Mouse (Mus musculus): ENCODE results near the gene Copz2. TPM values are rescaled to one million over a fixed set of nuclear protein-coding genes. Genes with fewer than 3 reads are reported as not detected.
"Not testable (repeated sequence)": the region's sequence is repeated elsewhere in the genome, so short reads cannot be mapped to it uniquely, and the experiment has no call there.

Gene Copz2
- polyA plus RNA-seq, 1 experiment from 2014 or later = 33.2 TPM

DNA sequence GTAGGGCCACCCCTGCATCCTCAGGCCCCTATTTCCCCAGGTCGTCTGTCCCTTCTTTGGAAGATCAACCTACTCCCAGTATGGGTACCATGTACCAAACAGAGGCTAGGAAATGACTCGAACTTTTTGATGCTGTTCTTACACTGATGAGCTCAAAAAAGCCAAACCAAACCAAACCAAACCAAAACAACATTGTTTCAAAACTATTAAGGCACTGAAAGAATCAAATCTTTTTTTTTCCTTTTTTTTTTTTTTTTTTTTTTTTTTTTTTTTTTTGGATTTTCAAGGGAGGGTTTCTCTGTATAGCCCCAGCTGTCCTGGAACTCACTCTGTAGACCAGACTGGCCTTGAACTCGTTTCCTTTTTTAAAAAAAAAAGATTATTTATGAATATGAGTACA lies 6.0 kb upstream of the Copz2 start:
- H3K4me1 ChIP-seq (replicated peaks; ENCODE audit: control insufficient read depth, insufficient read depth, low read length) = peaks cover 2% of the 10 kb centered on the region; the same call in 1 of the 2 replicates
- H3K9me3 ChIP-seq (ENCODE audit: control insufficient read depth, low read length) = no peaks in the 10 kb centered on the region
- no peak for DNase-seq (ENCODE audit: low spot score)
- H3K4me2 ChIP-seq (ENCODE audit: low read depth, low read length, severe bottlenecking) = no peak overlapping the region
- H3K4me3 ChIP-seq (ENCODE audit: low read depth, low read length) = no peak overlapping the region
- no peak overlapping the region for H3K9ac ChIP-seq (ENCODE audit: low read length)
- no peak for ATAC-seq (replicated peaks; ENCODE audit: low FRiP score)
- no peaks in the 10 kb centered on the region for H3K27me3 ChIP-seq (ENCODE audit: control insufficient read depth, insufficient read depth, low read length)
- 65% methylated on average over 3 of the region's 3 CpGs for WGBS
- H3K36me3 ChIP-seq (ENCODE audit: control insufficient read depth, insufficient read depth, low read length) = no peaks in the 10 kb centered on the region
- no peak overlapping the region for H3K27ac ChIP-seq (ENCODE audit: low read depth, low read length)

DNA sequence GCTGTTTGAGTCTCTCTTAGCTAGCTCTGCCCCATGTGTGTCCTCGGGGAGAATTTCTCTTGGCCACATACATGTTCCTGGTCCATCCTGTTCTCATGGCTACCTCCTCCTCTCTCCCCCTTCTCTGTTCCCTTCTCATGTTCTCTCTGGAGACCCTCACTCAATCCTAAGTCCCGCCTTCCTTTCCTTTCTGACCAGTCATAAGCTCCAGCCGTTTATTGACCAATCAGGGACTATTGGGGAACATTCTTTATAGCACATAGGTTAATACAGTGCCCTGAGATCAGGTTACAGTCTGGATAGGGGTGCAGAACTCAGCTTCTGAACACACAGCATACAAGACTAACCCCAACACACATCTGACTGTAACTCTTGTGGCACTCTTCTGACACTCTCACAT lies 2.4 kb upstream of the Copz2 start:
- Histone ChIP-seq H3K27ac (ENCODE audit: low read depth, low read length) (no peak overlapping the region), H3K36me3 (ENCODE audit: control insufficient read depth, insufficient read depth, low read length) (no peaks in the 10 kb centered on the region), H3K27me3 (ENCODE audit: control insufficient read depth, insufficient read depth, low read length) (peaks cover 7% of the 10 kb centered on the region), H3K4me1 (replicated peaks; ENCODE audit: control insufficient read depth, insufficient read depth, low read length) (peaks cover 4% of the 10 kb centered on the region; the same call in 1 of the 2 replicates), H3K9ac (ENCODE audit: low read length) (no peak overlapping the region), H3K4me2 (ENCODE audit: low read depth, low read length, severe bottlenecking) (no peak overlapping the region), H3K9me3 (ENCODE audit: control insufficient read depth, low read length) (no peaks in the 10 kb centered on the region), H3K4me3 (ENCODE audit: low read depth, low read length) (no peak overlapping the region)
- no peak for DNase-seq (ENCODE audit: low spot score)
- 0 out of 2 replicates have a peak, but pooled peaks have one; percentile 36 for ATAC-seq (replicated peaks; ENCODE audit: low FRiP score)
- WGBS = 67% methylated on average over 3 of the region's 3 CpGs

DNA sequence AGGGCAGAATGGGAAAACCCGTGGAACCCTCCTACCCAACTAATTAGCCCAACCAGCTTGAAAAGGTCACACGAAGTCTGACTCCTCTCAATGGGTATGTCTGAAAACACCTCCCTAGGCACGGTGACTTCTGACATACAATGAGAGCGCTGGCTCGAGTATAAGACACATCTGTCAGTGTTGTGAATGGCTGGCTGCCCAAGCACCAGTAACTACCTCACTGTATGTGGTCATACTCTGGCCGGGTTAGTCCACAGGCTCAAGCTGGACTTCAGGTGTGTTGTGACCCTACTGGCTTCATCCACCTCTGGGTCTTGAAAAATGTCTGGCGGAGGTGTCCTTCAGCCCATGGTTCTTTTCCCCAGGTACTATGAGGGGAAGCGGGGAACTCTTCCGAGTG lies 976 bp upstream of the Copz2 start:
- 61% methylated on average over 9 of the region's 9 CpGs for WGBS
- Histone ChIP-seq H3K36me3 (ENCODE audit: control insufficient read depth, insufficient read depth, low read length) (no peaks in the 10 kb centered on the region), H3K4me3 (ENCODE audit: low read depth, low read length) (no peak overlapping the region), H3K9ac (ENCODE audit: low read length) (no peak overlapping the region), H3K4me1 (replicated peaks; ENCODE audit: control insufficient read depth, insufficient read depth, low read length) (peaks cover 4% of the 10 kb centered on the region; the same call in 1 of the 2 replicates), H3K27me3 (ENCODE audit: control insufficient read depth, insufficient read depth, low read length) (peaks cover 7% of the 10 kb centered on the region), H3K27ac (ENCODE audit: low read depth, low read length) (no peak overlapping the region), H3K9me3 (ENCODE audit: control insufficient read depth, low read length) (no peaks in the 10 kb centered on the region), H3K4me2 (ENCODE audit: low read depth, low read length, severe bottlenecking) (no peak overlapping the region)
- DNase-seq (ENCODE audit: low spot score) (no peak), ATAC-seq (replicated peaks; ENCODE audit: low FRiP score) (no peak)

DNA sequence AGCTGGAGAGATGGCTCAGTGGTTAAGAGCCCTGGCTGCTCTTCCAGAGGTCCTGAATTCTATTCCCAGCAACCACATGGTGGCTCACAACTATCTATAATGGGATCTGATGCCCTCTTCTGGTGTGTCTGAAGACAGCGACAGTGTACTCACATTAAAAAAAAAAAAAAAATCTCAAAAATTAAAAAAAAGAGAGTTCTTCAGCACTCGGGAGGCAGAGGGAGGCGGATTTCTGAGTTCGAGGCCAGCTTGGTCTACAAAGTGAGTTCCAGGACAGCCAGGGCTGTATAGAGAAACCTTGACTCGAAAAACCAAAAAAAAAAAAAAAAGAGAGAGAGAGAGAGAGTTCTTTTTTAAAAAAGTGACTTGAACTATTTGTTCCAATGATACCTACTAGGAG lies 525 bp upstream of the Copz2 start:
- not testable (repeated sequence) for H3K27ac ChIP-seq (ENCODE audit: low read depth, low read length); ATAC-seq (replicated peaks; ENCODE audit: low FRiP score); H3K4me1 ChIP-seq (replicated peaks; ENCODE audit: control insufficient read depth, insufficient read depth, low read length); H3K9ac ChIP-seq (ENCODE audit: low read length); H3K27me3 ChIP-seq (ENCODE audit: control insufficient read depth, insufficient read depth, low read length); H3K9me3 ChIP-seq (ENCODE audit: control insufficient read depth, low read length); H3K36me3 ChIP-seq (ENCODE audit: control insufficient read depth, insufficient read depth, low read length); DNase-seq (ENCODE audit: low spot score)
- WGBS = 79% methylated on average over 5 of the region's 5 CpGs
- Histone ChIP-seq H3K4me3 (ENCODE audit: low read depth, low read length) (0 out of 2 replicates have a peak overlapping the region, but pooled peaks have one; percentile 49), H3K4me2 (ENCODE audit: low read depth, low read length, severe bottlenecking) (peak overlapping the region; percentile 94)

DNA sequence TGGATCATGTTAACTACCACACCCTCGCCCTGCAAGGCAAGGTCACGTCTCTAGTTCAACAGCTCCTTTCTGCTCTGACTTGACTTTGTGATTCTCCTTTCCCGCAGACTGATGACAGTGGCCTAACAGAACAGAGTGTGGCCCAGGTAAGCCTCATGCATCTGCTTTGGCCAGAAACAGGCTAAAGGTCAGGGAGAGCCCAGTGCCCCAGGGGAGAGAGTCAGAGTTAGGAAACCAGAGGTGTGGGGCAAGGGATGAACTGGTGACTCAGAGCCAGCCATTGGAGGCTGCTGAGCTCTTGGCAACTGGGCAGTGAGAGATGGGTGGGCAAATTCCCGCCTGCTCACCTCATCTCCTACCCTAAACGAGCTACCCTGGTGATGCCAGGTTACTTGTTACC lies 7.8 kb downstream of the Copz2 start:
- no peak for ATAC-seq (replicated peaks; ENCODE audit: low FRiP score)
- Histone ChIP-seq H3K4me3 (ENCODE audit: low read depth, low read length) (no peak overlapping the region), H3K9ac (ENCODE audit: low read length) (no peak overlapping the region), H3K27ac (ENCODE audit: low read depth, low read length) (no peak overlapping the region), H3K4me1 (replicated peaks; ENCODE audit: control insufficient read depth, insufficient read depth, low read length) (peaks cover 7% of the 10 kb centered on the region), H3K27me3 (ENCODE audit: control insufficient read depth, insufficient read depth, low read length) (no peaks in the 10 kb centered on the region), H3K9me3 (ENCODE audit: control insufficient read depth, low read length) (no peaks in the 10 kb centered on the region), H3K36me3 (ENCODE audit: control insufficient read depth, insufficient read depth, low read length) (no peaks in the 10 kb centered on the region), H3K4me2 (ENCODE audit: low read depth, low read length, severe bottlenecking) (no peak overlapping the region)
- WGBS = 75% methylated on average over 5 of the region's 5 CpGs
- no peak for DNase-seq (ENCODE audit: low spot score)

DNA sequence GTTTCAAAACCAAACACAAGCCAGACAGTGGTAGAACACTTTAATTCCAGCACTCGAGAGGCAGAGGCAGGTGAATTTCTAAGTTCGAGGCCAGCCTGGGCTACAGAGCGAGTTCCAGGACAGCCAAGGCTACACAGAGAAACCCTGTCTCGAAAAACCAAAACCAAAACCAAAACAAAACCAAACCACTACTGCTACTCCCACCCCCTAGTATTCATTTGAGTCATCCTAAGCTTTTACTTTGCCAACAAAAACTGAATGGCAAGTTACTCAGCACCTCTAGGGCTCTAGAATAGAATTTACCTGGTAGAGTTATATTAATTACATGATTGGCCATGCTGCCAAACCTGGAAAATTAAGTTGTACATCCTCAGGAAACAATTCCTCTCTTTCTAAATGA lies 10.0 kb downstream of the Copz2 start:
- H3K36me3 ChIP-seq (ENCODE audit: control insufficient read depth, insufficient read depth, low read length) = no peaks in the 10 kb centered on the region
- WGBS = 75% methylated on average over 4 of the region's 4 CpGs

DNA sequence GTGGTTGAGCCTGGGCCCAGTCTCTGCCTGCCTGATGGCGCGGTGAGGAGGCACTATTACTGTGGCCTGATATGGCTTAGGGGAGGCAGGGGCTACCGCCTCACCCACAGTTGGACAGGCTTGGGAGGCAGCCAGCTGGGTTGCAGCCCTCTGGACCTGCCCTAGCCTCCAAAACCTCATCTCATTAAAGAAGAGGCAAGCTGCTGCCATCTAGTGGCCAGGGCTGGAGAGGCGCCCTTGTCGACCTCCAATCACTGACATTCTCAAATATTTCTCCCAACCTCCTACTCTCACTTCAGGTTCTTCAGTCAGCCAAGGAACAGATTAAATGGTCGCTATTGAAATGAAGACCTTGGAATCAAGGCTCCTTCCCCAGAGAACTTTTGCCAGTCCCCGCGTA lies 10.9 kb downstream of the Copz2 start:
- Histone ChIP-seq H3K4me3 (ENCODE audit: low read depth, low read length) (no peak overlapping the region), H3K9me3 (ENCODE audit: control insufficient read depth, low read length) (no peaks in the 10 kb centered on the region), H3K27ac (ENCODE audit: low read depth, low read length) (no peak overlapping the region), H3K9ac (ENCODE audit: low read length) (no peak overlapping the region), H3K27me3 (ENCODE audit: control insufficient read depth, insufficient read depth, low read length) (no peaks in the 10 kb centered on the region), H3K4me1 (replicated peaks; ENCODE audit: control insufficient read depth, insufficient read depth, low read length) (peaks cover 15% of the 10 kb centered on the region), H3K36me3 (ENCODE audit: control insufficient read depth, insufficient read depth, low read length) (no peaks in the 10 kb centered on the region), H3K4me2 (ENCODE audit: low read depth, low read length, severe bottlenecking) (no peak overlapping the region)
- DNase-seq (ENCODE audit: low spot score) (peak; percentile 92), ATAC-seq (replicated peaks; ENCODE audit: low FRiP score) (peak; percentile 67)
- 9% methylated on average over 8 of the region's 8 CpGs for WGBS

More for the DNA sequence above, 10.0 kb downstream of the Copz2 start:
- no peaks in the 10 kb centered on the region for H3K27me3 ChIP-seq (ENCODE audit: control insufficient read depth, insufficient read depth, low read length)
- DNase-seq (ENCODE audit: low spot score) = no peak
- no peak overlapping the region for H3K4me2 ChIP-seq (ENCODE audit: low read depth, low read length, severe bottlenecking)
- no peaks in the 10 kb centered on the region for H3K9me3 ChIP-seq (ENCODE audit: control insufficient read depth, low read length)
- no peak for ATAC-seq (replicated peaks; ENCODE audit: low FRiP score)
- no peak overlapping the region for H3K27ac ChIP-seq (ENCODE audit: low read depth, low read length)
- peaks cover 15% of the 10 kb centered on the region for H3K4me1 ChIP-seq (replicated peaks; ENCODE audit: control insufficient read depth, insufficient read depth, low read length)
- no peak overlapping the region for H3K4me3 ChIP-seq (ENCODE audit: low read depth, low read length)
- no peak overlapping the region for H3K9ac ChIP-seq (ENCODE audit: low read length)

DNA sequence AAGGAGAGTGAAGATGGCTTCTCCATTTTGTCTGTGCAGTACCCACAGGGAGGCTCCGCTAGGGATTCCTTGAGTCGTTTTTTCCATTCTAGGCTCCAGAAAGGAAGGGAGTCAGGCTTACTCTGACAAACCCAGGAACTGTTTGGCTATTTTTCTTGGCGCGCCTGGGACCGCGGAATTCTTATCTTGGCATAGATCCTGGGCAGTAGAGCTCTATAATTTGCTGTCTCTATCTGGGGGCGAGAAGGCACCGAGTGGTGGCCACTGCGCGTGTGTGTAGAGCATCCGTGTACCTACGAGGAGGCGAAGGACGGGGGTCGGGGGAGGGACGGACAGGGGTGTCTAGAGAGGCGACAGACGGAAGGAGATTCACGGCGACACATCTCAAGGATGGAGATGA lies 11.8 kb downstream of the Copz2 start:
- WGBS = under 1% methylated on average over 20 of the region's 20 CpGs

DNA sequence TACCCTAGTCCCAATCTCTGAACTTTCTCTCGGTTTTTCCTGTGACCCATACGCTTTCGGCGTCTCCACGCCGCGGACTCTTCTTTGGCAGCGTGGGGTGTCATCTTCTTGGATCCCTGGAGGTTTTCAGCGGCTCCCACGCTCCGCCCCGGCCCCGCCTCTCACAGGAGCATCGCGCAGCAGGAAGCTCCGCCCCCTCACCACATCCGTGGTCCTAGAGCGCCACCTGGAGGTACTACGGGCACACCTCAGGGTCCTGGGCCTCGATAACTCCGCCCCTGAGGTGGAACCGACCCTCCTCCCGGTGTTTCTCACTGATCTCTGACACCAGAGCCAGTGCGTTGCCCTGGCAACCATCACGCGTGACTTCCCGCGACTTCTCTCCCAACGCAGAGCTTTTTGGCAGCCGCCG lies 12.2 kb downstream of the Copz2 start:
- Histone ChIP-seq H3K27me3 (ENCODE audit: control insufficient read depth, insufficient read depth, low read length) (no peaks in the 10 kb centered on the region), H3K9ac (ENCODE audit: low read length) (peak overlapping the region; percentile 45), H3K4me1 (replicated peaks; ENCODE audit: control insufficient read depth, insufficient read depth, low read length) (peaks cover 15% of the 10 kb centered on the region), H3K4me3 (ENCODE audit: low read depth, low read length) (peak overlapping the region; percentile 36), H3K36me3 (ENCODE audit: control insufficient read depth, insufficient read depth, low read length) (no peaks in the 10 kb centered on the region), H3K9me3 (ENCODE audit: control insufficient read depth, low read length) (no peaks in the 10 kb centered on the region), H3K27ac (ENCODE audit: low read depth, low read length) (no peak overlapping the region), H3K4me2 (ENCODE audit: low read depth, low read length, severe bottlenecking) (peak overlapping the region; percentile 86)
- DNase-seq (ENCODE audit: low spot score) = peak; percentile 98
- under 1% methylated on average over 31 of the region's 31 CpGs for WGBS
- peak; percentile 79 for ATAC-seq (replicated peaks; ENCODE audit: low FRiP score)

More for the DNA sequence above, 11.8 kb downstream of the Copz2 start:
- H3K27ac ChIP-seq (ENCODE audit: low read depth, low read length) = no peak overlapping the region
- no peaks in the 10 kb centered on the region for H3K9me3 ChIP-seq (ENCODE audit: control insufficient read depth, low read length)
- ATAC-seq (replicated peaks; ENCODE audit: low FRiP score) = peak; percentile 23; the same call in 1 of the 2 replicates
- peaks cover 15% of the 10 kb centered on the region for H3K4me1 ChIP-seq (replicated peaks; ENCODE audit: control insufficient read depth, insufficient read depth, low read length)
- peak overlapping the region; percentile 45 for H3K9ac ChIP-seq (ENCODE audit: low read length)
- peak overlapping the region; percentile 36 for H3K4me3 ChIP-seq (ENCODE audit: low read depth, low read length)
- H3K36me3 ChIP-seq (ENCODE audit: control insufficient read depth, insufficient read depth, low read length) = no peaks in the 10 kb centered on the region
- peak overlapping the region; percentile 86 for H3K4me2 ChIP-seq (ENCODE audit: low read depth, low read length, severe bottlenecking)
- no peaks in the 10 kb centered on the region for H3K27me3 ChIP-seq (ENCODE audit: control insufficient read depth, insufficient read depth, low read length)
- no peak for DNase-seq (ENCODE audit: low spot score)

All from forebrain, embryonic 11.5 days (tissue).